Mouse (Mus musculus) C2C12 (cell line): ENCODE results near the gene Gfra1. TPM values are rescaled to one million over a fixed set of nuclear protein-coding genes. Genes with fewer than 3 reads are reported as not detected.

Source experiments
- H3K27me3 ChIP-seq: one replicate; pipeline ENCODE4 v1.6.1; 2011; ENCODE audit not compliant: control insufficient read depth, insufficient read depth, insufficient read length
- H3K36me3 ChIP-seq: one replicate; pipeline ENCODE4 v1.6.1; 2011; ENCODE audit not compliant: control insufficient read depth, insufficient read depth
- H3K4me3 ChIP-seq: one replicate; pipeline ENCODE4 v1.5.1; 2011; ENCODE audit warnings: mild to moderate bottlenecking, control low read depth; ENCODE audit not compliant: poor library complexity, insufficient read depth, severe bottlenecking
- H3K79me2 ChIP-seq: one replicate; pipeline ENCODE4 v1.6.1; 2011; ENCODE audit not compliant: control insufficient read depth, insufficient read depth
- H3K79me3 ChIP-seq: one replicate; pipeline ENCODE4 v1.6.1; 2011; ENCODE audit warnings: low read depth, control low read depth
- H3ac ChIP-seq: one replicate; pipeline ENCODE3; 2011; ENCODE audit warnings: low read depth; ENCODE audit not compliant: control insufficient read depth, insufficient read length
- CEBPB ChIP-seq: IDR thresholded peaks from one replicate; pipeline ENCODE4 v1.6.1; 2011; ENCODE audit warnings: low read depth, mild to moderate bottlenecking, control low read depth, moderate library complexity
- CTCF ChIP-seq: IDR thresholded peaks from one replicate; pipeline ENCODE4 v1.5.1; 2011; ENCODE audit not compliant: control insufficient read depth, insufficient read depth, insufficient read length
- FOSL1 ChIP-seq: IDR thresholded peaks from one replicate; pipeline ENCODE4 v1.8.0; 2011; ENCODE audit warnings: mild to moderate bottlenecking, low read length; ENCODE audit not compliant: poor library complexity, insufficient read depth, severe bottlenecking
- MAX ChIP-seq: IDR thresholded peaks from one replicate; pipeline ENCODE4 v1.6.1; 2011; ENCODE audit warnings: mild to moderate bottlenecking, control low read depth
- MYOD1 ChIP-seq: IDR thresholded peaks from one replicate; pipeline ENCODE4 v1.6.1; 2011; ENCODE audit warnings: low read depth; ENCODE audit not compliant: control insufficient read depth, insufficient read length
- MYOG ChIP-seq: IDR thresholded peaks from one replicate; pipeline ENCODE4 v1.6.1; 2011; ENCODE audit not compliant: control insufficient read depth, insufficient read length; ENCODE audit errors: extremely low read depth
- USF1 ChIP-seq: IDR thresholded peaks from one replicate; pipeline ENCODE4 v1.6.1; 2011; ENCODE audit warnings: low read depth, mild to moderate bottlenecking, control low read depth, moderate library complexity
- polyA plus RNA-seq: library from polyadenylated mRNA; unstranded; fragments of >200 nt; fragmentation: generic; extraction: Trizol; gene quantifications from one replicate; pipeline ENCODE4 v1.2.1, GENCODE M21; 2012; ENCODE audit warnings: missing spikeins

Gfra1 gene
- polyA plus RNA-seq, 1 experiment = 16.8 TPM

GRCm38 (mm10) chr19:58383273-58383672 lies 72.4 kb downstream of the Gfra1 start:
- no peak overlapping the region for H3ac ChIP-seq
- H3K27me3 ChIP-seq = no peaks in the 10 kb centered on the region
- H3K79me2 ChIP-seq = no peaks in the 10 kb centered on the region
- H3K36me3 ChIP-seq = no peaks in the 10 kb centered on the region
- TF ChIP-seq MYOG (no peak), USF1 (no peak), CTCF (no peak), FOSL1 (no peak), MYOD1 (no peak), CEBPB (no peak), MAX (no peak)
- no peak overlapping the region for H3K4me3 ChIP-seq
- H3K79me3 ChIP-seq = no peaks in the 10 kb centered on the region

DNA sequence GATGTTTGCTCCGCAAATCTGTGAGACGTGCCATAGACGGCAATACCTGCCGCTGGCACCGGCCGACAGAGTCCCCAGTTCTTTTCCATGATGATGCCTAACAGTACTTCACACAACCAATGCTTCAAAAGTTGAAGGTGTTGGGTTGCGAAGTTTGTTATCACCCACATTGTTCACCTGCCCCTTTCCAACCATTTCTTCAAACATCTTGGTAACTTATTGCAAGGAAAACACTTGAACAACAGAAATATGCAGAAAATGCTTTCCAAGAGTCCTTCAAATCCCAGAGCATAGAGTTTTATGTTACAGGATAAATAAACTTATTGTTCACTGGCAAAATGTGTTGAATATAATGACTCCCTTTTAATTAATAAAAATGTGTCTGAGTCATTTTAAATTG lies 73.2 kb downstream of the Gfra1 start:
- Histone ChIP-seq H3K27me3 (no peaks in the 10 kb centered on the region), H3K36me3 (no peaks in the 10 kb centered on the region), H3ac (no peak overlapping the region), H3K4me3 (no peak overlapping the region), H3K79me2 (no peaks in the 10 kb centered on the region), H3K79me3 (no peaks in the 10 kb centered on the region)
- TF ChIP-seq FOSL1 = no peak
- no peak for TF ChIP-seq MYOD1
- no peak for TF ChIP-seq USF1
- no peak for TF ChIP-seq MAX
- no peak for TF ChIP-seq CTCF
- no peak for TF ChIP-seq CEBPB
- TF ChIP-seq MYOG = no peak

DNA sequence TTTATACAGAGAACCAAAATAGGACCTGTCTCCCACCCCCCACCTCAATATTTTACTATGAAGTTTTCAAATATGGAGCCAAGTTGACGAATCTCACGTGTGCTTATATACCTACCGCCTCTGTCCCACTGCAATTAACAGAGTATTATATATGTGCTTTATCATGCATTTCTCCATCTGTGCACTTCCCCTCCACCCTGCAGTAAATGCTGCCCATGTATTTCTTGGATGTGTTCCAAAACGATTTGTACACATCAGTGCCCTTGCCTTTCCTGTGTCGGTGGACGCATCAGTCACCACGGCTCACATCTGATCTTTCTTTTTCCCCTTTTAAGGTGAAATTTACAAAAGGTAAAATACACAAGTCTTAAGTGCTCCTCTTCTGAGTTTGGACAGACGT lies 77.7 kb downstream of the Gfra1 start:
- H3ac ChIP-seq = no peak overlapping the region
- H3K36me3 ChIP-seq = no peaks in the 10 kb centered on the region
- no peak overlapping the region for H3K4me3 ChIP-seq
- H3K79me2 ChIP-seq = no peaks in the 10 kb centered on the region
- TF ChIP-seq MYOD1 (no peak), FOSL1 (no peak), MAX (no peak), CEBPB (no peak), CTCF (no peak), MYOG (no peak), USF1 (no peak)
- H3K27me3 ChIP-seq = no peaks in the 10 kb centered on the region
- H3K79me3 ChIP-seq = no peaks in the 10 kb centered on the region

DNA sequence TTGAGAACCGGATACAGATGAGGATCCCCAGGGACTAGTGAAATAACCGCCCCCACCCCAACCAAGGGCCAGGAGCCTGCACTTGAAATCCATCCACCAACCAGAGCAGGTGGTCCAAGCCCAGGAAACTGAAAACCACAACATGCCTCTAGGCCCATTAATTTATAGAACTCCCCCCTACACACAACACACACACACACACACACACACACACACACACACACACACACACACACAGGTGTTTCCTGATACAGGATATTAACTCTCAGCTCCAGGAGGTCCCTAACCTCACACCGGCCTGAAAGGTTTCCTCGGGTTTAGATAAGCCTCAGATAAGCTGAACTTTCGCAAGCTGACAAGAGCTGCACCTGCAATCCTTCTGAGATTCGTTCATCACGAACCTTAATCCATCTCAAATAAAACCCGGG lies 79.0 kb downstream of the Gfra1 start:
- Histone ChIP-seq H3K79me2 (no peaks in the 10 kb centered on the region), H3ac (no peak overlapping the region), H3K79me3 (no peaks in the 10 kb centered on the region), H3K4me3 (no peak overlapping the region), H3K36me3 (no peaks in the 10 kb centered on the region), H3K27me3 (no peaks in the 10 kb centered on the region)
- TF ChIP-seq MYOD1 = no peak
- no peak for TF ChIP-seq MAX
- no peak for TF ChIP-seq CEBPB
- TF ChIP-seq MYOG = no peak
- no peak for TF ChIP-seq FOSL1
- no peak for TF ChIP-seq USF1
- TF ChIP-seq CTCF = no peak

- Histone ChIP-seq H3K4me3 (no peak overlapping the region), H3ac (no peak overlapping the region), H3K36me3 (no peaks in the 10 kb centered on the region), H3K79me2 (no peaks in the 10 kb centered on the region), H3K27me3 (no peaks in the 10 kb centered on the region), H3K79me3 (no peaks in the 10 kb centered on the region)
- no peak for TF ChIP-seq CTCF
- TF ChIP-seq MYOG = no peak
- TF ChIP-seq FOSL1 = no peak
- no peak for TF ChIP-seq MYOD1
- no peak for TF ChIP-seq USF1
- TF ChIP-seq MAX = no peak
- no peak for TF ChIP-seq CEBPB
These were observed 81.1 kb downstream of the Gfra1 start for GRCm38 (mm10) chr19:58374648-58375047.

DNA sequence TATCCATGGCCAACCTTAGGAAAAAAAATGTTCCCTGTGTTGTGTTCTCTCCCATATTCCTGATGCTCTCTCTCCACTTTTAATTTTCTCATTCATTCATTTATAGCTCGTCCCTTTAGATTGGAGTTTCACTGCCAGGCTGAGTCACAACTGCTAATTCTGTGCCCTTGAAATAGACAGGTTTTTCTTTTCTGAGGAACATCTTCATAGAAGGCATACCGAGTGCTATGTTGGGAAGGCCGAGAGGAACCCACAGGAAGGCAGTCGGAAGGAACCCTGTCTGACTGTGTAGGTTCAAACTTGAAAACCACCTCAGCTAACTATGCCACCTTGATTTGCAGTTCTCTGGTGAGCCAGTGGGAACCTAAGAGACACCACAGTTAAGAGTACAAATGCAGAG lies 81.6 kb downstream of the Gfra1 start:
- TF ChIP-seq MYOD1 = no peak
- no peak for TF ChIP-seq FOSL1
- TF ChIP-seq USF1 = no peak
- no peak for TF ChIP-seq MAX
- H3ac ChIP-seq = no peak overlapping the region
- no peaks in the 10 kb centered on the region for H3K36me3 ChIP-seq

More for the DNA sequence above, 81.6 kb downstream of the Gfra1 start:
- no peaks in the 10 kb centered on the region for H3K79me2 ChIP-seq
- no peaks in the 10 kb centered on the region for H3K79me3 ChIP-seq
- H3K27me3 ChIP-seq = no peaks in the 10 kb centered on the region
- no peak overlapping the region for H3K4me3 ChIP-seq
